Mouse (Mus musculus): Measurements from ENCODE around the gene Naip6. TPM values are rescaled to one million over a fixed set of nuclear protein-coding genes. Genes with fewer than 3 reads are reported as not detected.
"Not testable (repeated sequence)": the region's sequence is repeated elsewhere in the genome, so short reads cannot be mapped to it uniquely, and the experiment has no call there.

Naip6 gene
- polyA plus RNA-seq, 1 experiment from 2014 or later, result 0.14 TPM

DNA sequence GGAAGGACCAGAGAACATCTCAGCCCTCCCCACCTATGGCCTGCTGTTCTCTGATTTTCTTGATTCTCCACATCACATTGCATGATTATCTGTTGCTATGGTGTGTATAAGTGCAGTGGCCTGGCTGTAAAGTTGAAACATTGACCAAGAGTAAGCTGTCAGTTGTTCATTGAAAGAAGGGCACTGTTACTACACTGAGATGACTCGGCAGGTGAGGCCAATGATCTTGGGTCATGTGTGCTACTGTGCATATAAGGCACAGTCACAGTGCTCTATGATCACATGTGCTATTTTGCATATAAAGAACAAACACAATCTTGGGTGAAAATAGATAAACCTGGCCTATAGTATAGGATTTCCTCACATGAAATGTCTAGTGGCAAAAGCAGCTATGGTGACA, 32.9 kb downstream of the Naip6 start:
- H3K36me3 ChIP-seq (ENCODE audit: control insufficient read depth, insufficient read depth, low read length), result no peaks in the 10 kb centered on the region
- no peaks in the 10 kb centered on the region for H3K9me3 ChIP-seq (replicated peaks; ENCODE audit: control insufficient read depth, low read length)
- no peak for ATAC-seq (replicated peaks; ENCODE audit: insufficient number of reproducible peaks, low FRiP score, low TSS enrichment)
- no peak overlapping the region for H3K4me3 ChIP-seq (ENCODE audit: low read depth, low read length)
- no peak overlapping the region for H3K4me2 ChIP-seq
- H3K27me3 ChIP-seq (ENCODE audit: control insufficient read depth, insufficient read depth, low read length), result no peaks in the 10 kb centered on the region
- H3K4me1 ChIP-seq (ENCODE audit: control insufficient read depth, insufficient read depth, low read length), result no peaks in the 10 kb centered on the region
- H3K27ac ChIP-seq (ENCODE audit: low read depth, low read length), result no peak overlapping the region
- WGBS (ENCODE audit: insufficient replicate concordance), result 66% methylated on average over 1 of the region's 1 CpGs
- H3K9ac ChIP-seq (ENCODE audit: low read depth, low read length), result no peak overlapping the region

- H3K4me2 ChIP-seq; H3K36me3 ChIP-seq (ENCODE audit: control insufficient read depth, insufficient read depth, low read length); H3K9ac ChIP-seq (ENCODE audit: low read depth, low read length); H3K27ac ChIP-seq (ENCODE audit: low read depth, low read length); H3K4me3 ChIP-seq (ENCODE audit: low read depth, low read length); H3K27me3 ChIP-seq (ENCODE audit: control insufficient read depth, insufficient read depth, low read length); ATAC-seq (replicated peaks; ENCODE audit: insufficient number of reproducible peaks, low FRiP score, low TSS enrichment); H3K4me1 ChIP-seq (ENCODE audit: control insufficient read depth, insufficient read depth, low read length); H3K9me3 ChIP-seq (replicated peaks; ENCODE audit: control insufficient read depth, low read length): not testable (repeated sequence)
- no CpG with 5 or more reads among the region's 1 CpGs for WGBS (ENCODE audit: insufficient replicate concordance)
Observed at GRCm38 (mm10) chr13:100271474-100272132, 45.9 kb downstream of the Naip6 start.

- H3K4me2 ChIP-seq; H3K27ac ChIP-seq (ENCODE audit: low read depth, low read length); H3K4me3 ChIP-seq (ENCODE audit: low read depth, low read length); H3K9me3 ChIP-seq (replicated peaks; ENCODE audit: control insufficient read depth, low read length); H3K36me3 ChIP-seq (ENCODE audit: control insufficient read depth, insufficient read depth, low read length); H3K9ac ChIP-seq (ENCODE audit: low read depth, low read length); ATAC-seq (replicated peaks; ENCODE audit: insufficient number of reproducible peaks, low FRiP score, low TSS enrichment); H3K4me1 ChIP-seq (ENCODE audit: control insufficient read depth, insufficient read depth, low read length); H3K27me3 ChIP-seq (ENCODE audit: control insufficient read depth, insufficient read depth, low read length): not testable (repeated sequence)
- 58% methylated on average over 2 of the region's 2 CpGs for WGBS (ENCODE audit: insufficient replicate concordance)
Observed at GRCm38 (mm10) chr13:100256996-100257395, 60.5 kb downstream of the Naip6 start.

DNA sequence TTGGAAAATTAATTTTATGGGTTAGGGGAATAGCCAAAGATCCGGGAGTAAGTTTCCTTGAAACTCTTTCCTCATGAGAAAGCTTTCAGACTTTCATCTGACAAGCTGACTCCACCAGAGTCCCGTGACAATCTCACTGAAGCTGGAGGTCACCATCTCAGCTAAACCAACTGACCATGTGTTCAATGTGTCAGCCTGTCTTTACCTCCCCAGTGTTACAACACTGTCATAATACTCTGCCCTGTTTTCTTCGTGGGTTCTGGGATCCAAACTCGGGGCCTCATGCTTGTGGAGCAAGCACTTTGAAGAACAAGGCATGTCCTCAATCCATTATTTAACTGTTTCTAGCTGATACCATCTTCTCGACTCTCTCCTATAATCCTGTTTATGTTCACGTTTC, 61.5 kb downstream of the Naip6 start:
- ATAC-seq (replicated peaks; ENCODE audit: insufficient number of reproducible peaks, low FRiP score, low TSS enrichment); H3K4me3 ChIP-seq (ENCODE audit: low read depth, low read length); H3K4me2 ChIP-seq; H3K4me1 ChIP-seq (ENCODE audit: control insufficient read depth, insufficient read depth, low read length); H3K36me3 ChIP-seq (ENCODE audit: control insufficient read depth, insufficient read depth, low read length); H3K27me3 ChIP-seq (ENCODE audit: control insufficient read depth, insufficient read depth, low read length); H3K27ac ChIP-seq (ENCODE audit: low read depth, low read length); H3K9me3 ChIP-seq (replicated peaks; ENCODE audit: control insufficient read depth, low read length); H3K9ac ChIP-seq (ENCODE audit: low read depth, low read length): not testable (repeated sequence)
- 75% methylated on average over 5 of the region's 6 CpGs for WGBS (ENCODE audit: insufficient replicate concordance)

DNA sequence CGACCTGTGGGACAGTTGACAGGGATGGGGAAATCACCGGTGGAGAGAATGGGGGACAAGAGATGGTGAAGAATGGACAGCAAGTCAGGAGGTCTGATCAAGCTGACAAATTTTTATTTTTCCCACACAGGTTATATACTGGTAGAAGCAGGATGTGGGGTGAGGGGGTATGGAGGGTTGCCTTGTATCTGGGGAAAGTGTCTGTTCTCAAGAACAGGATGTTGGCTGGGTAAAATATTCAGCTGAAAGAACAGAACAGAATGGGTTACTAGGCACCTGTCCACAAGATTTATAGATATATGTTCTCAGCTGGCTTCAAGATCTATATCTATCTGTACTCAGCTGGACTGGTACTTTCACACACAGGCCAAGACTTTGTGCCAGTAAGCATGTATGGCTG, 65.6 kb downstream of the Naip6 start:
- not testable (repeated sequence) for H3K9ac ChIP-seq (ENCODE audit: low read depth, low read length); H3K27me3 ChIP-seq (ENCODE audit: control insufficient read depth, insufficient read depth, low read length); H3K27ac ChIP-seq (ENCODE audit: low read depth, low read length); H3K4me1 ChIP-seq (ENCODE audit: control insufficient read depth, insufficient read depth, low read length); H3K9me3 ChIP-seq (replicated peaks; ENCODE audit: control insufficient read depth, low read length); ATAC-seq (replicated peaks; ENCODE audit: insufficient number of reproducible peaks, low FRiP score, low TSS enrichment); H3K4me3 ChIP-seq (ENCODE audit: low read depth, low read length); H3K36me3 ChIP-seq (ENCODE audit: control insufficient read depth, insufficient read depth, low read length); H3K4me2 ChIP-seq
- 87% methylated on average over 2 of the region's 2 CpGs for WGBS (ENCODE audit: insufficient replicate concordance)

DNA sequence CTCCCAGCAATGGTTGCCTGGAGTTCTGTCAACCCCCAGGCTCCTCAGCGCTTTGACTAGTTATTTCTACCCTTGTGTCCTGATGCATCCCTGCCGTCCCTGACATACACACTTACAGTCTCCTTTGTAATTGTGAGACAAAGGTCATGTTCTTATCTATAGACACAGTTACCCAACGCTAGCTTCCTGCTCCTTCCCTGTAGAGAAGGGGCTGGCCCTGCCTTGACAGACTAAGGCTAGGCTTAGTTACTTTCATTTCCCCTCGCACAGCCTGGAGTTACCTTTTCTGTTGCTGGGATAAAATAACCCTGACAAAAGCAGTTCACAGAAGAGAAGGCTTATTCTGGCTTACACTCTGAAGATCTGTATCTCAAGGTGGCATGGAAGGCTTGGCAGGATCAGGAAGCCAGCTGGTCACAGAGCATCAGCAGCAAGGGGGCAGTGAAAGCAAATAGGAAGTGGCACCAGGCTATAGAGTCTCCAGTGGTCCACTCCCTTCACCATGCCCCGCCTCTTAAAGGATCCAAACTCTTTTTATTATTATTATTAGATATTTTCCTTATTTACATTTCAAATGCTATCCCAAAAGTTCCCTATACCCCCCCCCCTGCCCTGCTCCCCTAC, 70.5 kb downstream of the Naip6 start:
- H3K9ac ChIP-seq (ENCODE audit: low read depth, low read length); H3K27ac ChIP-seq (ENCODE audit: low read depth, low read length); ATAC-seq (replicated peaks; ENCODE audit: insufficient number of reproducible peaks, low FRiP score, low TSS enrichment); H3K4me1 ChIP-seq (ENCODE audit: control insufficient read depth, insufficient read depth, low read length); H3K27me3 ChIP-seq (ENCODE audit: control insufficient read depth, insufficient read depth, low read length); H3K4me3 ChIP-seq (ENCODE audit: low read depth, low read length); H3K9me3 ChIP-seq (replicated peaks; ENCODE audit: control insufficient read depth, low read length); H3K4me2 ChIP-seq; H3K36me3 ChIP-seq (ENCODE audit: control insufficient read depth, insufficient read depth, low read length): not testable (repeated sequence)
- 63% methylated on average over 5 of the region's 5 CpGs for WGBS (ENCODE audit: insufficient replicate concordance)

- H3K4me1 ChIP-seq (ENCODE audit: control insufficient read depth, insufficient read depth, low read length); H3K4me2 ChIP-seq; H3K27ac ChIP-seq (ENCODE audit: low read depth, low read length); H3K9me3 ChIP-seq (replicated peaks; ENCODE audit: control insufficient read depth, low read length); H3K36me3 ChIP-seq (ENCODE audit: control insufficient read depth, insufficient read depth, low read length); H3K9ac ChIP-seq (ENCODE audit: low read depth, low read length); ATAC-seq (replicated peaks; ENCODE audit: insufficient number of reproducible peaks, low FRiP score, low TSS enrichment); H3K4me3 ChIP-seq (ENCODE audit: low read depth, low read length); H3K27me3 ChIP-seq (ENCODE audit: control insufficient read depth, insufficient read depth, low read length): not testable (repeated sequence)
- 82% methylated on average over 4 of the region's 4 CpGs for WGBS (ENCODE audit: insufficient replicate concordance)
Observed at GRCm38 (mm10) chr13:100246223-100246622, 71.3 kb downstream of the Naip6 start, which contains the start of gene Naip5. Gene Naip5 (minus strand): TSS chr13:100246323.

GRCm38 (mm10) chr13:100243702-100244101, 73.8 kb downstream of the Naip6 start:
- Histone ChIP-seq H3K36me3 (ENCODE audit: control insufficient read depth, insufficient read depth, low read length) (no peaks in the 10 kb centered on the region), H3K4me3 (ENCODE audit: low read depth, low read length) (no peak overlapping the region), H3K9ac (ENCODE audit: low read depth, low read length) (no peak overlapping the region), H3K4me2 (no peak overlapping the region), H3K9me3 (replicated peaks; ENCODE audit: control insufficient read depth, low read length) (no peaks in the 10 kb centered on the region), H3K27ac (ENCODE audit: low read depth, low read length) (no peak overlapping the region), H3K4me1 (ENCODE audit: control insufficient read depth, insufficient read depth, low read length) (no peaks in the 10 kb centered on the region), H3K27me3 (ENCODE audit: control insufficient read depth, insufficient read depth, low read length) (no peaks in the 10 kb centered on the region)
- no peak for ATAC-seq (replicated peaks; ENCODE audit: insufficient number of reproducible peaks, low FRiP score, low TSS enrichment)

Measured in heart, embryonic 11.5 days (tissue).